Mouse (Mus musculus) embryonic facial prominence, embryonic 13.5 days (tissue): ENCODE data around the gene Samd5. TPM values are rescaled to one million over a fixed set of nuclear protein-coding genes. Genes with fewer than 3 reads are reported as not detected.

Experiments used
- ATAC-seq: fragments of 200-750 bp; cut with Nextera tagmentation; 2 replicates; pipeline ENCODE4 v1.8.0; 2017; ENCODE audit warnings: low read depth; ENCODE audit not compliant: insufficient number of reproducible peaks, insufficient read depth, low FRiP score, low TSS enrichment
- H3K27ac ChIP-seq: fragments of 300-500 bp; sonication (generic); 2 replicates; pipeline ENCODE4 v1.5.1; 2015; ENCODE audit warnings: moderate library complexity, mild to moderate bottlenecking, inconsistent platforms
- H3K27me3 ChIP-seq: fragments of 300-500 bp; sonication (generic); 2 replicates; pipeline ENCODE4 v1.6.1; 2015; ENCODE audit warnings: mild to moderate bottlenecking, inconsistent platforms
- H3K36me3 ChIP-seq: fragments of 300-500 bp; sonication (generic); 2 replicates; pipeline ENCODE4 v1.6.1; 2015; ENCODE audit warnings: mild to moderate bottlenecking, inconsistent platforms
- H3K4me1 ChIP-seq: fragments of 300-500 bp; sonication (generic); 2 replicates; pipeline ENCODE4 v1.6.1; 2015; ENCODE audit warnings: inconsistent platforms
- H3K4me2 ChIP-seq: fragments of 300-500 bp; sonication (generic); 2 replicates; pipeline ENCODE4 v1.6.1; 2015; ENCODE audit warnings: moderate library complexity, mild to moderate bottlenecking, inconsistent platforms
- H3K4me3 ChIP-seq: fragments of 300-500 bp; sonication (generic); 2 replicates; pipeline ENCODE4 v1.5.1; 2015; ENCODE audit warnings: mild to moderate bottlenecking, inconsistent platforms
- H3K9ac ChIP-seq: fragments of 300-500 bp; sonication (generic); 2 replicates; pipeline ENCODE4 v1.6.1; 2015; ENCODE audit warnings: mild to moderate bottlenecking, inconsistent platforms
- H3K9me3 ChIP-seq: fragments of 300-500 bp; sonication (generic); 2 replicates; pipeline ENCODE4 v1.6.1; 2016; ENCODE audit warnings: inconsistent platforms
- WGBS: fragments of 180-500 bp; shearing (Covaris S2); methylation state at CpG from one replicate; pipeline ENCODE4 v1.1.7; 2015; ENCODE audit warnings: mixed read lengths; 5-methylcytosine and 5-hydroxymethylcytosine counted together
- polyA plus RNA-seq: library from polyadenylated mRNA; unstranded; fragments of >200 nt; fragmentation: Nextera tagmentation; extraction: Ambion mirVana; gene quantifications from 2 replicates; pipeline ENCODE4 v1.2.1, GENCODE M21; 2015

Samd5 gene
- polyA plus RNA-seq, 1 experiment from 2014 or later = 13.8 TPM

DNA sequence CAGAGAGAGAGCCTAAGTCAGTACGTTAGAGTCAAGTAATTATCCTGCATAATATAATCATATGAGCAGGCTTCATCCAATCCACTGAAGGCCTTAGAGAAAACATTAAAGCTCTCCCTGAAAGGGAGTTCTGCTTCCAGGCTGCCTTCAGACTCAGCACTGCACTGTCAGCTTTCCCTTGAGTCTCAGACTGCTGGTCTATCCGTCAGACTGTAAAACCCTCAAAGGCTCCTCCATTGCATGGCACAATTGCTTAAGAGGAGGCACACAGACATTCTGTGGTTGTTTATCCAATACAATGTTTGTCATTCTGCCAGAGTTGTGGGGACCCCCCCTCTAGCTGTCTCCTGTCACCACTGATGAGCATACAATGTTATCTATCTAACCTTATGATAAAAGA lies 26.5 kb downstream of the Samd5 start:
- ATAC-seq = no peak
- peaks cover 23% of the 10 kb centered on the region for H3K4me1 ChIP-seq
- H3K27me3 ChIP-seq = no peaks in the 10 kb centered on the region
- no peaks in the 10 kb centered on the region for H3K36me3 ChIP-seq
- no peak overlapping the region for H3K9ac ChIP-seq
- no peak overlapping the region for H3K4me2 ChIP-seq
- no peaks in the 10 kb centered on the region for H3K9me3 ChIP-seq
- H3K4me3 ChIP-seq = no peak overlapping the region
- peak overlapping the region; percentile 16; the same call in 1 of the 2 replicates for H3K27ac ChIP-seq
- 39% methylated on average over 2 of the region's 2 CpGs for WGBS

DNA sequence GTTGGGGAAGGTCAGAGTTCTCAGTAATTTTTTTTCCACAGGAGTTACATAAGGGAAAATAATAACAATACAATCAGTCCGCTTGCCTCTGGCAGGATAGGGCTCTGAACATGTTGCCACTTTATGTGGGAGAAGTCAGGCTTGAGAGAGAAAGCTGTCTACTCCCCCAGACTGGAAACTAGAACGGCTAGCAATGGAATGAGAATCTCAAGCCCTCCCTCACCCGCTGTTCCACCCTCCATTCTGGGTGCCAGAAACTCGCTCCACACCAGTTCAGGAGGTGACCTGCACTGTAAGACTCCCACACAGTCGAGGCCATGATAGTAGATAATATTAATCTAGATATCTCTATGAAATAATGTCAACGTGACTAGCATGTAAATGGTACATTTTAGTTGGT lies 27.3 kb downstream of the Samd5 start:
- WGBS = 77% methylated on average over 6 of the region's 6 CpGs

DNA sequence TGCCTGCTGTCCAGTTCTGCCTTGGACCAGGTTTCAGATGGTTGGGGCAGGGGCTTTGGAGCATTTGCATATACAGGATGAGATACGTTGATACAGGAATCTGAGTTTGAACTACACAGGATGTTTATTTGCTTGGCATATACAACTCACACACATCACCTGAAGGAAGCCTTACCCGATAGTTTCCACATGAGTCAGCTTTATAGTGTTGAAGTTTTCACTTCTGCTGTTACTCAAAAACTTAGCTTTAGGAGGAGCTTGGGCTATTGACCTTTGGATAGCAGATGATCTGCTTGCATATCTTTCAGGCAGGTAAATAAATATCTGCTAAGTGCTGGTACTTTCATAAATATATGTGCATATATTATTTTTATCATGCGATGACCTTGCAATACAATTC lies 28.6 kb downstream of the Samd5 start:
- ATAC-seq = no peak
- H3K9ac ChIP-seq = no peak overlapping the region

More for the DNA sequence above, 27.3 kb downstream of the Samd5 start:
- Histone ChIP-seq H3K9me3 (no peaks in the 10 kb centered on the region), H3K36me3 (no peaks in the 10 kb centered on the region), H3K4me2 (no peak overlapping the region), H3K9ac (no peak overlapping the region), H3K4me3 (no peak overlapping the region), H3K4me1 (peaks cover 23% of the 10 kb centered on the region), H3K27me3 (no peaks in the 10 kb centered on the region), H3K27ac (no peak overlapping the region)
- no peak for ATAC-seq

DNA sequence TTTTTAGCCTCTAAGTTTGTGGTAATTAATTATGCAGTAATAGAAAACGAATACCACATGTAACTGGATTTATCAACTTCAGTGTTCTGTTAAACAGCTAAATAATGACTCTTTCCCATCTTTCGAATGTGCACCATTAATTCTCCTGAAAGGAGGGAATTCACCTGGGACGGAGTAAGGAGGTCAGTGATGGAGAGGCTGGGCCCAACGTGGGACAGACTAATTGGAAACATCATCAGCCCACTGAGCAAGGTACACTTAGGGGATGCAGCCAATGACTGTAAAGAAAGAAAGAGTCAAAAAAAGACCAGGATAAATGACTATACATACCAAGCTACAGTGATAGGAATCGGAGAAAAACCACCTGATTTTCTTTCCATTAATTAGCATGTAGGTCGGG lies 31.5 kb downstream of the Samd5 start:
- no peak overlapping the region for H3K4me3 ChIP-seq
- H3K36me3 ChIP-seq = no peaks in the 10 kb centered on the region
- H3K4me2 ChIP-seq = no peak overlapping the region
- H3K9me3 ChIP-seq = no peaks in the 10 kb centered on the region
- no peaks in the 10 kb centered on the region for H3K27me3 ChIP-seq
- H3K9ac ChIP-seq = no peak overlapping the region
- H3K4me1 ChIP-seq = peaks cover 17% of the 10 kb centered on the region
- H3K27ac ChIP-seq = no peak overlapping the region
- 71% methylated on average over 6 of the region's 6 CpGs for WGBS
- ATAC-seq = no peak

More for the DNA sequence above, 28.6 kb downstream of the Samd5 start:
- 78% methylated on average over 3 of the region's 3 CpGs for WGBS
- Histone ChIP-seq H3K4me3 (no peak overlapping the region), H3K4me2 (no peak overlapping the region), H3K36me3 (no peaks in the 10 kb centered on the region), H3K27me3 (no peaks in the 10 kb centered on the region), H3K4me1 (peaks cover 23% of the 10 kb centered on the region), H3K9me3 (no peaks in the 10 kb centered on the region), H3K27ac (no peak overlapping the region)

DNA sequence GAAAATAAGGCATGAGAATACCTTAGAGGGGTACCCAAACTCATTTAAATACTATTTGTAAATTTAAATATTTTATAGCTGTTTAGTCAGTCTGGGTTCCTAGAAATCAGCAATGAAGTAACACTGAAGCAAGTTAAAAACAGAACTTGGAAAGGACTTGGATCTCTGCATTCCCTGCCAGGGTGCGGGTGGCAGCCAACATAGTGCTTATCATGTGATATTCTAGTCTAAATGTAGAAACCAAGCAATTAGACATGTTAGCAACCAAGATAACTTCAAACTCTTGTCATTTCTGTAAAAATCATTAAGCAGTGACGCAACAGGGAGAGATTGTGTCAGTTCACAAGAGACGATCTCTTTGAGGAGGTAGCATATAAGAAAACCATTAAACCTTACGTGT lies 32.9 kb downstream of the Samd5 start:
- no peak overlapping the region for H3K4me3 ChIP-seq
- no peak for ATAC-seq
- H3K36me3 ChIP-seq = no peaks in the 10 kb centered on the region
- no peaks in the 10 kb centered on the region for H3K9me3 ChIP-seq
- peaks cover 4% of the 10 kb centered on the region; the same call in 1 of the 2 replicates for H3K4me1 ChIP-seq
- H3K27me3 ChIP-seq = no peaks in the 10 kb centered on the region
- no peak overlapping the region for H3K27ac ChIP-seq
- WGBS = 90% methylated on average over 4 of the region's 4 CpGs
- H3K4me2 ChIP-seq = no peak overlapping the region
- H3K9ac ChIP-seq = no peak overlapping the region

DNA sequence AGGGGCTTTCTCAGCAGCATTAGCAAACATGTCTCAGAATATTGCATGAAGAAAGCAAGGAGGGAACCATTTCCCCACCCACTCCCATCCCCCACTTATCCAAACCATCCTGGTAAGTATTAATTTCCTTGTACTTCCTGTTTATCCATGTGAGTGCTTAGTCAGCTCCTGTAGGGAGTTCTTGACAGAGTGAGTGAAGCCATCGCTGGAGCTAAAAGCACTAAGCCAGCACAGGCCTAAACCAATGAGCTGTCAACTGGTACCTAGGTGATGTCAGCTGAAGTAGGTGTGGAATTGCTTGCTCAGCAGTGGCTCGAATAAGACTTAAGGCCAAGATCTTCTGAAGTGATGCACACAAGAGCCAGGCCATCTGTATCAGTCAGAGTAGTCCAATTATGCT lies 34.3 kb downstream of the Samd5 start:
- Histone ChIP-seq H3K4me3 (no peak overlapping the region), H3K4me1 (peaks cover 4% of the 10 kb centered on the region; the same call in 1 of the 2 replicates), H3K27ac (no peak overlapping the region), H3K9me3 (no peaks in the 10 kb centered on the region), H3K4me2 (no peak overlapping the region), H3K27me3 (no peaks in the 10 kb centered on the region), H3K9ac (no peak overlapping the region), H3K36me3 (no peaks in the 10 kb centered on the region)
- 72% methylated on average over 2 of the region's 2 CpGs for WGBS
- ATAC-seq = no peak

DNA sequence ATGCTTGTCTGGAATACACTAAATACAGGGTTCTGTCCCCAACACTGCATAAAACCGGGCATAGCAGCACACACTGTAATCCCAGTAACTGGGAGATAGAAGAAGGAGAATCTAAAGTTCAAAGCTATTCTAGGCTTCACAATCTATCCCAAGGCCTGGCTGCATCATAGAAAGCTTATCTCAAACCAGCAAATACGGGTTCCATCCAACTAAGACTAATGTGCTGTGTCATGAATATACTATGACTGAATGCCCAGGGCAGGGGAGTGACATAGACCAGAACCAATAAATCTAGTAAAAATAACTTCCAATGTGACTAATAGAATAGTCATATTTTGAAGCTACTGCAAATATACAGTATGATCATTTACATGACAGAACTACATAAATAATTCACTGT lies 35.0 kb downstream of the Samd5 start:
- Histone ChIP-seq H3K36me3 (no peaks in the 10 kb centered on the region), H3K9me3 (no peaks in the 10 kb centered on the region), H3K9ac (no peak overlapping the region), H3K27me3 (no peaks in the 10 kb centered on the region), H3K4me2 (no peak overlapping the region), H3K4me1 (peaks cover 4% of the 10 kb centered on the region; the same call in 1 of the 2 replicates), H3K4me3 (no peak overlapping the region), H3K27ac (no peak overlapping the region)
- 79% methylated on average over 2 of the region's 2 CpGs for WGBS
- no peak for ATAC-seq

DNA sequence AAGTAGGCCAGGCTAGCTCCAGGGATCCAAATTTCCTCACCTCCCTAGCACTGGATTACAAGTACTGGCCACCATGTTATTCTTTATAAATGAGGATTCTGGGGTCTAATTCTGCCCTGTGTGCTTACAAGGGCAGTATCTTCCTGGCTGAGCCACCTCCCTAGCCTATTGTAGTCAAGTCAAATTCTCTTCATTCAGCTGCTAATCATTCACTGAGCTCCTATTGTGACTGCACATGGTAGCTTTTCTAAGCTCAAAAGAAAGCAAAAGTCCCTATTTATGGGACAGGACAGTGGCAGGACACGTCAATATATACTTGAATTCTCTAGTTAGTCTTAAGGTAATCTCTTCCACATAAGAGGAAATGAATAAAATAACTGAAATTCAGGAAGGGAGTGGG lies 49.7 kb downstream of the Samd5 start:
- WGBS = 35% methylated on average over 1 of the region's 1 CpGs
- no peak overlapping the region for H3K27ac ChIP-seq
- no peak overlapping the region for H3K9ac ChIP-seq
- no peak for ATAC-seq
- H3K36me3 ChIP-seq = no peaks in the 10 kb centered on the region
- no peak overlapping the region for H3K4me2 ChIP-seq
- no peaks in the 10 kb centered on the region for H3K27me3 ChIP-seq
- 0 out of 2 replicates have a peak, but pooled peaks cover 4% of the 10 kb centered on the region for H3K4me1 ChIP-seq
- H3K4me3 ChIP-seq = no peak overlapping the region
- no peaks in the 10 kb centered on the region for H3K9me3 ChIP-seq

DNA sequence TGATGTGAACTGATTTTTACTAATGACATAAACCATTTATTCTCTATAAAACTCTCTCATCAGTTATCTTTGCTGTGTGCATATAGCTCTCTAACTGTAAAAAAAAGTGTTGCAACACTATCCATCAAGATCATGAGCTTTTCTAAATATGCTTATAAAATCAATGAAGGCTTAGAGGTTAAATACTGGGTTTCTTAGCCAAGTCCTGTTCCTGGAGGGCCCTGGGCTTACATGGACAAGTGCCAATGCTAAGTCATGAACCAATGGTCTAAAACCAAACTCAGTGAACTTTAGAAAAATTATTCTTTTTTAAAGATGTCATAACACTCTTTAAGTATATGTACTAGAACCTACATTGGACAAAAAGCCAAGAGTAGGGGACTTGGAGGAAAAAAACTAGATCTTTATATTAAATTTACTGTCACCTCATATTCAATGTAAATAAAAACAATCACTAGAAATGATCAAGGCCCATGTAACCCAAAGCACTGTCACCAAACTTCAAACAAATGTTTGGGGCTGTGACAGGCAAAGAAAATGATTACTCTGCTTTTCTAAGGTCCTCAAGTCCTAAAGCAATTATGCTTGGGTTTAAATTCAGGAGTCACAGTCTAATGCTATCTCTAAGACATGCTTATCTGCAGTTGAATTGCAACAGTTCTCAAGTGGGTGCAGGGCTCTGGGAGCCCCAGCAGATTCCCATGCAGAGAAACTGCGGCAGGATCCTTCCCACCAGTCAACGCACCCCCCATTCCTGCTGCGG lies 52.9 kb downstream of the Samd5 start:
- no peaks in the 10 kb centered on the region for H3K27me3 ChIP-seq
- WGBS = 78% methylated on average over 3 of the region's 3 CpGs
- no peaks in the 10 kb centered on the region for H3K9me3 ChIP-seq
- no peaks in the 10 kb centered on the region for H3K36me3 ChIP-seq
- ATAC-seq = no peak
- H3K4me1 ChIP-seq = 0 out of 2 replicates have a peak, but pooled peaks cover 4% of the 10 kb centered on the region
- H3K4me3 ChIP-seq = no peak overlapping the region
- H3K27ac ChIP-seq = no peak overlapping the region
- no peak overlapping the region for H3K4me2 ChIP-seq
- no peak overlapping the region for H3K9ac ChIP-seq

DNA sequence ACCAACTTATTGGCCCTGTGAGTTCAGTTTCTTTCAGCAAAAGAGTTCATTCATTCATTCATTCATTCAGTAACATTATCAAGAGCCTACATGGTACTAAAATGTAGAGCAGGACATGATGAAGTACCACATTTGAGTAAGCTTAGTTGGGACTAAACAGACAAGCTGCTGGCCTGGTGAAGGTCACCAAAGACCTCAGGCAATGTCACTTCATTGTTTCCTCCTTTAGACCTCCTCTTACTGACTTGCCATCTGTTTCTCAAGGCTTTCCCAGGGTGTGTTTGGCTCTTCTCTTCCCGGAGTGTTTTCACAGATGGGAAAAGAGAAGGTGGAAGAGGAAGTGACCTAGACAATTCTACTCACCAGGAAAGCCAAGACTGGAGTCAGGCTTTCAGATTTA lies 54.0 kb downstream of the Samd5 start:
- Histone ChIP-seq H3K4me2 (no peak overlapping the region), H3K9ac (no peak overlapping the region), H3K27ac (no peak overlapping the region), H3K9me3 (no peaks in the 10 kb centered on the region), H3K36me3 (no peaks in the 10 kb centered on the region), H3K4me1 (0 out of 2 replicates have a peak, but pooled peaks cover 4% of the 10 kb centered on the region), H3K4me3 (no peak overlapping the region), H3K27me3 (no peaks in the 10 kb centered on the region)
- no peak for ATAC-seq
- WGBS = 43% methylated on average over 1 of the region's 1 CpGs

DNA sequence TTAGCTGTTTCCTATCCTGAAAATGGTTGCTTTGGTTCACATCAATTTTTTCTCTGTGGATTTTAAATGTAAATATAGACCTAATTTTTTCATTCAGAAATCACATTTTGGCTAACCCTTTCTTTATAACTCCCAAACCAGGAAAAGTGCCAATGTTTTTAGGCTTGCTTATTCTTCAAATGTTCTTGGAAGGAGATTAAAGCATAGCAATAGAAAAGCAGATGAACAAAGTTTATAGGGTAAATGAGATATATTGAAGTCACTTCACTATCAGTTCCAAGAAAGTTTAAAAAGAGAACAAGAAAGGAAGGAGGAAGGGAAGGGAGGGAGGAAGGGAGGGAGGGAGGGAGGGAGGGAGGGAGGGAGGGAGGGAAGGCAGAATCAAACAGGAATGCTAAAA lies 60.0 kb downstream of the Samd5 start:
- H3K4me3 ChIP-seq = no peak overlapping the region
- no peaks in the 10 kb centered on the region for H3K9me3 ChIP-seq
- no peak overlapping the region for H3K4me2 ChIP-seq
- no peak overlapping the region for H3K27ac ChIP-seq
- ATAC-seq = no peak
- H3K36me3 ChIP-seq = no peaks in the 10 kb centered on the region
- H3K9ac ChIP-seq = no peak overlapping the region
- H3K4me1 ChIP-seq = no peaks in the 10 kb centered on the region
- H3K27me3 ChIP-seq = no peaks in the 10 kb centered on the region

DNA sequence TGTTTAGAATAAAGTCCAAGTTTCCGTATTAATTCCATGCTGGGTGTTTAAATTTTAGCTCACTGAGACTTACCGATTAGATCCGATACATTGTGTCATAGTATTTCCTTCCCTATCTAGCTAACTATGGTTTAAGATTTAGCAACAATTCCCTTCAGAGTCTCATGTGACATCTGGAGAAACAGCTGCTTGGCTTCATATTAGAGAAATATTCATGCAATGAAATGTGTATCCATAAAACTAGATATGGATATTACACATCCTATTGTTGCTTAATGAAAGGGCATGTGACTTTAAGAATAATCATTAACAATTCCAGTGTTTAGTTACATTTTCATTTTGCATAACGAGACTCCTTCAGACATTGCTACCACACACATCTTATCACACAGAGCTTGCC lies 66.2 kb downstream of the Samd5 start:
- no peak for ATAC-seq
- no peaks in the 10 kb centered on the region for H3K4me1 ChIP-seq
- 82% methylated on average over 4 of the region's 4 CpGs for WGBS
- no peaks in the 10 kb centered on the region for H3K27me3 ChIP-seq
- H3K4me3 ChIP-seq = no peak overlapping the region
- H3K9me3 ChIP-seq = no peaks in the 10 kb centered on the region
- H3K4me2 ChIP-seq = no peak overlapping the region
- H3K9ac ChIP-seq = no peak overlapping the region
- no peaks in the 10 kb centered on the region for H3K36me3 ChIP-seq
- no peak overlapping the region for H3K27ac ChIP-seq
